Mouse (Mus musculus): ENCODE measurements around the gene Pcp4.

Gene Pcp4

DNA sequence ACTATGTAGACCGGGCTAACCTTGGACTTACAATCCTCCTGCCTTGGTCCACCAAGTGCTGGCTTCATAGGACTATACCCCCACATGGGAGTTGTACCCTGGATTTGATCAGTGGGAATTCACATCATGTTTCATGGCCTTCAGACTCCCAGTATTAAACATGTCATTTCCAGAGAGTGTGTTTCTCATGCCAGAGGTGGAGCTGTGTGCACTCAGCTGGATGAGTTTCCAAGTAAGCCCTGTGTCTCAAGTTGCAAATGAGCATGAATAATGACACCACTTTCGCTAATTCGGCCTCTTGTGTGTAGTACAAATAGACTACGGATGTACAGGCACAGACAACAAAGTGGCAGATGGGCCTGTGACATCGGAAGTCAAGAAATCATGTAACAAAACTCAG, 20.6 kb downstream of the Pcp4 start:
- DNase-seq (ENCODE audit: low spot score), result no peak

GRCm38 (mm10) chr16:96491530-96491929, 24.1 kb downstream of the Pcp4 start:
- DNase-seq (ENCODE audit: low spot score), result no peak

DNA sequence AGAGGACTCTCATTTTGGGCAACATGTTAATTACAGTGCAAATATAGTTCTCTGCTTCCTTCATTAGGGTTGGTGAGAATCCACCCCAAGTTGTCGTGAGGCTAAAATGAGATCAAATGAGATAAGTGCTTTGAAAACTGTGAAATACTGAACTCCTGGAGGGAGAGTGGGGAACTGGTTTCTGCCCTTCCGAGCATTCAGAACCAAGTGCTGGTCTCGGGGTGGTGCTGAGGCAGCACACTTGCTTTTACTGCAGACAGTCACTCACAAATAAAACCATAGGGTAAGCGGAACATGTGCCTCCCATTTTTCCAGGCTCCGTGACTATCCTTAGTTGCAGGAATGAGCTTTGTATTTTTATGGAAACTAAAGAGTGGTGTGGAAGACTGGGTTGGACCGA, 26.7 kb downstream of the Pcp4 start:
- DNase-seq (ENCODE audit: low spot score), result no peak

GRCm38 (mm10) chr16:96498951-96499350, 31.5 kb downstream of the Pcp4 start:
- DNase-seq (ENCODE audit: low spot score), result no peak

DNA sequence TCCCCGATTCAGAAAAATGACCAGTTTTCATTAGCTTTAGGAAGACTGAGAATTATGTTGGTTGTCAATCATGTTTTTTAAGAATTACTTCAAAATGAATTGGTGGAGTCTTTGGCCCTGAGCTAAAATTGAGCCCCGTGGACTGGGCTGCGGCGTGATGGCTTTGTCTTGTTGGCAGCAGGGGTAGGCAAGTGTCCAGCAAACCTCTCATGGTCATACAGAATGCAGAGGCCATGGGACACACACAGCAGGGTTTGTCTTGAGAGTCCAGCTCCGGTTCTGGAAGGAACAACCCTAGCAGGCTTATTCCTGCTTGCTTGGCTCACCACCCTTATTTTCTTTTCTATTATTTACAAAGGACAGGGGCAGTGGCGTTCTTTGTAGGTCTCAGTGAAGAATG, 33.8 kb downstream of the Pcp4 start:
- no peak for DNase-seq (ENCODE audit: low spot score)

- no peak for DNase-seq (ENCODE audit: low spot score)
Observed at GRCm38 (mm10) chr16:96502586-96502985, 35.2 kb downstream of the Pcp4 start.

- DNase-seq (ENCODE audit: low spot score), result no peak
Observed at GRCm38 (mm10) chr16:96514466-96514865, 47.1 kb downstream of the Pcp4 start.

GRCm38 (mm10) chr16:96527476-96527875, 60.1 kb downstream of the Pcp4 start:
- no peak for DNase-seq (ENCODE audit: low spot score)

DNA sequence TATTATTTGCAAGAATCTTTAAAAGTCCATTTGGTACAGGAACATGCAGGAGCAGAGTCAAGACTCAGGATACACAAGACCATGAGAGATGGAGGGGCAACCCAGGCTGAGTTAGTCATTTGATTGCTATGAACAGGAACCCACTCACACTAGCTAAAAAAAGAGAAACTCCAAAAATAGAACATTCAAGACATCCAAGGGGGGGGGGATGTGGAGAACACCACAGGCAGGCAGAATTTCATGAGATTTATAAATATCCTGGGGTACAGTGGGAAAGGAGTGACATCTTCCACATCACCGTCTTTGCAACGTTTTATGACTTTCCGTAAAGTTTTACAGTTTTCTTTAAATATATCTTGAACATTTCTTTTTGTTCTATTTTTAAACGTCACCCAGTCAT, 61.1 kb downstream of the Pcp4 start:
- DNase-seq (ENCODE audit: low spot score), result no peak

GRCm38 (mm10) chr16:96529896-96530568, 62.6 kb downstream of the Pcp4 start:
- DNase-seq (ENCODE audit: low spot score), result no peak

- DNase-seq (ENCODE audit: low spot score), result no peak
Observed at GRCm38 (mm10) chr16:96530569-96530898, 63.1 kb downstream of the Pcp4 start.

GRCm38 (mm10) chr16:96531029-96531428, 63.6 kb downstream of the Pcp4 start:
- DNase-seq (ENCODE audit: low spot score), result no peak

DNA sequence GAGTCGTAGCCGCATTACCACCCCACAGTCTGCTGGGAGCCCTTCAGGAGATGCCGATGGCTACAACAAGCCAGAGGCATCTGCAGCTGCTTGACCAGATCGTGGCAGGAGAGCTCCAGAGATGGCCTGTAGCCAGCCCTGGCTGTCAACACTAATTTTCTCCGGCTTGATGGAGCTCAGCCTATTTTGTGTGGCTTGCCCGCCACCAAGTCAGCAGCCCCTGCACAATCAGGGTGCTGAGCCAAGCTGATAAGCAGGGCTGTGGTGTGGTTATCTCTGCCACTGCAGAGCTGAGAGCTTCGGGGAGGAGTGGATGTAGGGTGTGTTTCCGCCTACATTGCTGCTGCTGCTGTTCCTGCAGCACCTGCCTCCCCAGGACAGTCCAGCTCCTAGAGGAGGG, 66.3 kb downstream of the Pcp4 start:
- no peak for DNase-seq (ENCODE audit: low spot score)

- no peak for DNase-seq (ENCODE audit: low spot score)
Observed at GRCm38 (mm10) chr16:96535271-96535670, 67.9 kb downstream of the Pcp4 start.

DNA sequence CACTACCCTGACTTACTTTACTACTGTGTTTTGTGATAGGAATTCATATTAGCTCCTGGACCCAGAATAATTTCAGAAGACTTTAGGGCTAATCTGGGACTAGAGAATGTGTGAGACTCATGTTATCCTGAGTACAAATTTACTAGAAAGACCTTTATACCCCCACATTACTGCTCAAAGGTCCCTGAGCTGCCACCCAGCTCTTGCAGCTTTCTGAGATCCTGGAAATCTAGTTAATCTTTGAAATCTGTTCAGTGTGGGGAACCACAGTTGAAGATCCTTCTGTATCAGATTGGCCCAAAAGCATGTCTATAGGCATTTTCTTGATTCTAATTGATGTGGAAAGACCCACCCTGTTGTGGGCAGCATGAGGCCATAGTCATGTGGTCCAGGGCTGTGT, 69.0 kb downstream of the Pcp4 start:
- DNase-seq (ENCODE audit: low spot score), result no peak

GRCm38 (mm10) chr16:96539091-96539490, 71.7 kb downstream of the Pcp4 start:
- no peak for DNase-seq (ENCODE audit: low spot score)

DNA sequence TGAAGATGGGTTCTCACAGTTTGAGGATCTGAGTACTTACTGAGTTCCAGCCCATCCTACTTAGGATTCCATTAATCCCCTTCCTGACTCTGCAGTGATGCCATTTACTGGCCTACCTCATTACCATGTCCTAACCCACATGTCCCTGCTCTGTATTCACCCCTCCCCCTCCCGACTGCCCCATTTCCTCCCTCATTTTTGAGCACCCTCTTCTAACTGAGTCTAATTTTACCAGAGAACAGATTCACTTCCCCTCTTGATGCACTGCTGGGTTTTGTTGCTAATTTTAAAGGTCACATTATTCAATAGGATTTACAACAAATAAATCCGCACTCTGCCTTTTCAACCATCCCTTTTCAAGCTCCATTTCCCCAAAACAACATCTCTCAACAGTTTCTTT, 73.7 kb downstream of the Pcp4 start:
- no peak for DNase-seq (ENCODE audit: low spot score)

- DNase-seq (ENCODE audit: low spot score), result no peak
Observed at GRCm38 (mm10) chr16:96552680-96553079, 85.3 kb downstream of the Pcp4 start.

- no peak for DNase-seq (ENCODE audit: low spot score)
Observed at GRCm38 (mm10) chr16:96555412-96555811, 88.0 kb downstream of the Pcp4 start.

DNA sequence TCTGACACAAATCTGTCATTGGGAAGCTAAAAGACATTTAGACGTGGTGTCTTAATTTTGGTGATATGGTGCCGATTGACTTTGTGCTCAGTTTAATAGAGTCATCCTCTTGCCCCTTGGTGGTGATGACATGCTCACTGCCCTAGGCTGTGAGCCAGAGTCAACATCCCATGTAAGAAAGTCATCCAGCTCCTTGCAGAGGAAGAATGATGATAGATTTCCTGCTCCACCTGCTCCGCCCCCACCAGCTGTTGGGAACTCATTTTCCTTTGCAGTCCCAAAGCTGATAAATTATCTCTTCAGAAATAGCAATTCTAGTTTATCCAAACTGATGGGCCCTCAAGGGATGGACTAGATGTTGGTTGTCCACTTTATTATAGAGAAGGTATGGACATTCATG, 89.2 kb downstream of the Pcp4 start:
- DNase-seq (ENCODE audit: low spot score), result no peak

DNA sequence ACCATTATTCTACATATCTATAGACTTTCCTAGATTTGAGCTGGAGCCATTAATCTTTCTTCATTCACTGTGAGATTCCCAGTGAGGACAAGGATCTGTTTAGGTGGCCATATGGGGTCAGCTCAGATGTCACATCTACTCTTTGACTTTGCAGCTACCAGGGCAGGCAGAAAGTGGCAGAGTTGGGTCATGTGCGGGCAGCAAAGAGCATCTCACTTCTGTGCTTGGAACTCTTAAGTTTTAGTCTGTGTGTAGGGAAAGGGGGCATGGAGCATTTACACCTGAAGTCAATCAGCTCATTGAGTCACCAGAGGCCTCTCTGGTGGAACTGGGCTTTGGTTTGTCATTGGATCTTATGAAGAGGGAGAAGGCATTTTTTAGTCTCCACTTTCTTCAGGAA, 90.9 kb downstream of the Pcp4 start:
- no peak for DNase-seq (ENCODE audit: low spot score)

GRCm38 (mm10) chr16:96559796-96560195, 92.4 kb downstream of the Pcp4 start:
- no peak for DNase-seq (ENCODE audit: low spot score)

GRCm38 (mm10) chr16:96563350-96564257, 96.2 kb downstream of the Pcp4 start:
- no peak for DNase-seq (ENCODE audit: low spot score)

DNA sequence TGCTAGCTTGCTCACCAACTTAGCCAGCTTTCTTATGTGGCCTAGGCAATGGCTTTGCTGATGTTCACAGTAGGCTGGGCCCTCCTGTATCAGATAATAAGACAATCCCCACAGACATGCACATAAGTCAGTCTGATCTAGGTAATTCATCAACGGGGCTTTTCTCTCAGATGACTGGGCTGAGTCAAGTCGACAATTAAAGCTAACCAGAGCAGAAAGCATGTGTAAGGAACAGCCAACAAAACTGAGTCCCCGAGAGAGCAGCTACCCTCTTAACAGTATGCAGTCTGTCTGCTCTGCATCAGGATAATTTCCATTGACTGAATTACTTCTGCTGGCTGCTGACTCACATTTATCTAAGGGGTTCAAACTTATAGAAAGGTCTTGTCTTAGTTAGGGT, 100.0 kb downstream of the Pcp4 start:
- no peak for DNase-seq (ENCODE audit: low spot score)
